Mouse (Mus musculus): ENCODE measurements around the gene H3f3b.

The H3f3b gene

DNA sequence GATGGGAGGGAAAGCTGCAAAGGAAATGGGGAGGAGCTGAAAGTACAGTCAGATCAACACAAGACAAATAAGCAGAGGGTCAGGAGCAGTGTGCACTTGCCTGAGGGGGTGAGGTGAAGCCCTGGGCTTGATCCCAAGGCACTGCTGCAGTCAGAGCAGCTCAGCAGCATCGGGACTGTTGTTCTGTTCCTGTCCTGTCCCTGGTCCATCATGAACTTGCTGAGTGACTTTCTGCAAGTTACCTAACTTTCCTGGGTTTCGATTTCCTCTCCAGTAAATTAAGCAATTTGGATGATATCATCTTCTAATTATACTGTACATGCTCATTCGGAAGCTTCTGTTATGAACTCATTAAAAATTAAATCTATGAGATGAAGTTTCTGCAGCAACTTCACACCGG, at the start of gene H3f3b:
Gene H3f3b, minus strand, starts transcription at position 207 of the 400 bp plus-strand sequence.
- in situ Hi-C loops (cut with MseI, MboI) = no loop called here

DNA sequence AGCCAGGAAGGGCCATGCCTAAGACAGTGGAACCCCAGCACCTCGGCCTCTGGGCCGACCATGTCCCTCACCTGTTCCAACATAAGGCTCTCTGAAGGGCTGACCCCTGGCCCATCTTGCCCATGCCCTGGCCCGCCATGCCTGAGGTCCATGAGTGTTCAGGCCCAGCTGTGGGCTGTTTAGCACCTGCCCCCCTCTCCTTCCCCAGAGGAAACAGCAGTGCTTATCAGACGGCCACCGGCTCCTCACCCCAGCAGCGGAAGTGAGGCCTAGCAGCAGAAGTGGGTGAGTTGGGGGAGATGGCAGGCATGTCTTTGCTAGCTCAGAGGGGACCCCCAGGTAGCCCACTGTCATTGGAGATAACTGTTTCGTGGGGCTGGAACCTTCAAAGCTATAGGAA, 49.1 kb upstream of the H3f3b start:
- in situ Hi-C loops (cut with MseI, MboI) = no loop called here

DNA sequence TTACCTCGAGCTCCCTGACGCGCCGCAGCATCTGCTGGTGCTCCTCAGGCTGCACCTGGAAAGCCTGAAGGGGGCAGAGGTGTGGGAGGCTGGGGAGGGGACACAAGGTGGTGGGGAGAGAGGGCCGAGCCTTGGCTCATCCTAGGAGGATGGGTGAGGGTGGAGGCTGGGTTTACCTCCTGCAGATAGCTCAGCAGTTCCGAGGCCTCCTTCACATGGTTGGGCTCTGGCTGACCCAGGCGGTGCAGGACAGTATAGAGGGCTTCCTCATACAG, 48.4 kb upstream of the H3f3b start:
- in situ Hi-C loops (cut with MseI, MboI) = no loop called here

DNA sequence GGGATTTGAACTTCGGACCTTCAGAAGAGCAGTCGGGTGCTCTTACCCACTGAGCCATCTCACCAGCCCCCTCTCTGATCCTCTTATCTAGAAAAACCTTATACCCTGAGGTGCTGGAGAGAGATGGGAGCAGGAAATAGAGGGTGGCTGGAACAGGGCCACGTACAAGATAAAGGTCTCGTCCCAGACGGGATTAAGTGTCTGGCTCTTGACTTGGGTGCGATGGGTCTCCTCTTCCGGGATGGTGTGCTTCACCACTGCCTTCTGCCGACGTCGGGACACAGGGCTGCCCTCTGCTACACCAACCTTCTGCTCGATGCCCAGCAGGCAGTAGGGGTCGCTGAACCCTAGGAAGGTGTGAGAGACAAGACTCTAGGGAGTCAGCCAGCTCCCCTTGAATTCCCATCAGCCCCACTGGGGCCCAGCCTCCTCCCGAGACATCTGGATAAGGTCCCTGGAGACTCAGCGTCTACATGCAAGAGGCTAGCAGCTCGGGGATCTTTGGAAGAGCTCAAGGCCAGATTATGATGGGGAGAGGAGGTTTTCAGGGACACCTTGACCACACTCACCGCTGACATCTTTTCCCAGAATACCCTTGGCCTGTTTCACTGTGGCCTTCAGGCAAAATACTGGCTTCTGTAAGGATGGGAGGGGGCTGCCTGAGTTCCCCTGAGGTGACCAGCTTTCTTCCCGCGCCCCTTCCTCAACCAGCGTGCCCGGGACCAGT, 47.9 kb upstream of the H3f3b start:
- in situ Hi-C loops (cut with MseI, MboI) = no loop called here

DNA sequence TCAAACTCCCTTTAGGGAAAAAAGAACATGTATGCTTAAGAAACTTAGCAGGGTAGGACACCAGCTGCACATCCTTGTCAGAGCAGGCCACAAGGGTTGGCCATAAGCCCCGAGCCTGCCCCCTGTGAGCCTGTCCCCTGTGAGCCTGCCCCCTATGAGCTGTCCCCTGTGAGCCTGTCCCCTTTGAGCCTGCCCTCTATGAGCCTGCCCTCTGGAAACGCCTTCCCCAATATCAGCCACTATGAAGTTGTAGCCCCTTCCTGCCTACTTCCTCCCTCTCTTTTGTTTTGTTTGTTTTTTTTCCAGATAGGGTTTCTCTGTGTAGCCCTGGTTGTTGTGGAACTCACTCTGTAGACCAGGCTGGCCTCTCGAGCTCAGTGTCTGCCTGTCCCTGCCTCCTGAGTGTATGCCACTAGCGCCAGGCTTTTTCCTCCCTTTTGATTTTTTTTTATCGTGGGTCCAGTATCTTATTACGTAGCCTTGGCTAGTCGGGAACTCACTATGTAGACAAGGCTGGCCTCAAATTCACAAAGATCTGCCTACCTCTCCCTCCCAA, 46.8 kb upstream of the H3f3b start:
- in situ Hi-C loops (cut with MseI, MboI) = no loop called here

DNA sequence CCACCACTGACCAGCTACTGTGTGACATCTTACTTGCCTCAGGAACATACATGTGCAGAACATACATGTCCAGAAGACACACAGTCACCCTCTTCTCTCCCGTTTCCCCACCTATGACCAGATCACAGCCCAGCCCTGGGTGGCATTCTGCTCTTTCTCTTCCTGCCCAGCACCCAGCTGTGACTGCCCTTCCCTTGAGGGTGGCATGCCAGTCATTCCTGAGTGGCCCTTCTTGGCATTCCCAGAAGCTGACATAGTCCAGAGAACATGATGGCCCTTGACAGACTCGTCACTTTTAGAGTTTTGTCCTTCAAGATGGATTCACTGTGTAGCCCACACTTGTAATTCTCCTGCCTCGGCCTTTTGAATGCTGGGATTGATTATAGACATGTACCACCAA, 44.8 kb upstream of the H3f3b start:
- in situ Hi-C loops (cut with MseI, MboI) = no loop called here

DNA sequence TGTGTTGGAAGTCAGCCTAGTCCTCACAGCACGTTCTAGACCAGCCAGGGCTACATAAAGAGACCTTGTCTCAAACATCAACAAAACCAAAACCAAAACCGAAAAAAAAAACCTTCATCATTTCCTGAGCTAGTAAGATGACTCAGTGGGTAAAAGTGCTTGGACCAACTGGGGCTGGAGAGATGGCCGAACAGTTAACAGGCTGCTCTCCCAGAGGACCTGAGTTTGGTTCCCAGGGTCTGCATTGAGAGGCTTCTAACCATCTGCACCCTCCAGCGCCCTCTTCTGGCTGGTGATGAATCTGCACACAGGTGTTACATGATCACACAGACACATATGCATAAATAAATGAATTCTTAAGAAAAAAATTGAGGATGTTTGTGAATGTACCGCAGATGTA, 43.7 kb upstream of the H3f3b start:
- in situ Hi-C loops (cut with MseI, MboI) = no loop called here

DNA sequence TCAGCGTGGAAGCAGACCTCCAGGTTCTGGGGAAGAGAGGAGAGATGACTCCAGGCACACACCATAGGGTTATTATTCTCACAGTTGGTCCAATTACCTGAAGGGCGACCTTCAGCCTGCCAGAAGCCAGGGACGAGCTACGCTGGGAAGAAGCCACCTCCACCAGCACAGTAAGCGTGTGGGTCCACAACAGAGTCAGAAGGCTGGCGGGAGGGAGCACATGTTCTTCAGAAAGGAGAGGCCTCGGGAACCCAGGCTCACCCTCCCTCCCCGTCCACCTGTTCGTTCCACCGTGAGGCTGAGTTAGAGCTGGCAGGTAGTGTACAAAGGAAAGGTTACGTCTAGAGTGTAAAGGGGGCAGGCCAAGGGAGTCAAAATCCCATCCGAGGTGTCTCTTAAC, 37.6 kb upstream of the H3f3b start:
- in situ Hi-C loops (cut with MseI, MboI) = no loop called here

DNA sequence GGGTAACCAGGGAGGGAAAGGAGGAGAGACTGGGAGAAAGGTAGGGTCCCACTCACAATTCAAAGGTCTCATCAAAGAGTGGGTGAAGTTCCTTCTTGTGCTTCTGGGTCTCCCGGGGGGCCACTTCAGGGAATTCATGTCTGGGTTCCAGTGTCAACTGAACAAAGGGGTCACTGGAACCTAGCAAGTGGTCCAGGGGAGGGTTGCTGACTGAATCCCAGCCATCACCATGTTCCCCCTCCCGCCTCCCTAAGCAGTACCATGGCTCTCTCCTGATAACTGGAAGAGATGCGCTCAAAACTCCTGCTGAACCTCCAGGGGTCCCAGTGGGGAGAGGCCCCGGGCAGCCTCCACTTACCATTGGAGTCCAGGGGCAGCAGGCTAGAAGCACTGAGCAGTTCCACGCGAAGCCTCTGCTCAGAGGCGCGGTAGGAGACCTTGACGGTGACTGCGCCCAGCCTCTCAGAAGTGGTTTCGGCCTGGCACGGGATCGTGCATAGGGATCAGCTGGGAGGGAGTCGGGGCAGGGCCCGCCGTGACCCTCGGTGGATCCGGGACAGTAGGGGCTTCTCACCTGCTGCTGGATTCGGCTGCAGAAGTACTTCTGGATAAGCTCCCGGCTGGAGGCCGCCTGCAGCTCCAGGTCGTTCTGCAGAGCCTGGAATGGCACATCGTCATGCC, 36.6 kb upstream of the H3f3b start:
- in situ Hi-C loops (cut with MseI, MboI) = no loop called here

DNA sequence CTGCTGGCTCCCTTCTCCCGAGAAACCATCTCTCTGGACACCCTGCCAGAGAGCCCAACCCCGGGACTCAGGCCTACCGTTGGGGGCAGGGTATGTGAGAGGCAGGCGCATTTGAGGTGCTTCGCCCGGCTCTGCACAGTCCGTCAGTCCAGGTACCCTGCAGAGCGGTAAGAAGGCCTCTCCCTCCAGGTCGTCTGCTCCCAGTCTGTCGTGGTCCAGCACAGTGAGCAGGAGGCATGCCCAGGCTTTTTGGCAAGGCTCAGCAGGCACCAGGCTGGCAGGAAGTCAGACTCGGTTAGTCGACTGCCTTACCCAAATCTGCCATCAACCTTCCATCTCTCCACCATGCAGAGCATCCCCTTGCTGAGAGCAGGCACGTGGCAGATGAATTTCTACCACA, 35.8 kb upstream of the H3f3b start:
- in situ Hi-C loops (cut with MseI, MboI) = no loop called here

DNA sequence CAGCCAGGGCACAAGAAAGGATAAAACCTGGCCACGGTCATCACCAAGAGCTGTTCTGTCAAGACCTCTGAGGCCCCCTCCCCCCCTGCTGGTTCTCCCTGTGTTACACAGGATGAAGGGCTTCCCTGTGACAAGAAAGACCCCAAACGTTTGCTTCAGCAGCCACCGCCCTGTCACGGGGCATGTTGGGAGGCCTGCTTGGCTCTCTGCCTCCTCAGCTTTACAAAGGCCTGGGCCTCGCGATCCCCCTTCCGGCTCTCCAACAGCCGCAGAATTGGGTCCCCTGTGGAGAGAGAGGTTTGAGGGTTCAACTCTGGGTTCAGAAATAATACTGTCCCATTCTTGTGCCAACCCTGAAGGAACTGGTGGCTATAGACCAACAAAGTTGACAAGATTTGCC, 34.8 kb upstream of the H3f3b start:
- in situ Hi-C loops (cut with MseI, MboI) = no loop called here

DNA sequence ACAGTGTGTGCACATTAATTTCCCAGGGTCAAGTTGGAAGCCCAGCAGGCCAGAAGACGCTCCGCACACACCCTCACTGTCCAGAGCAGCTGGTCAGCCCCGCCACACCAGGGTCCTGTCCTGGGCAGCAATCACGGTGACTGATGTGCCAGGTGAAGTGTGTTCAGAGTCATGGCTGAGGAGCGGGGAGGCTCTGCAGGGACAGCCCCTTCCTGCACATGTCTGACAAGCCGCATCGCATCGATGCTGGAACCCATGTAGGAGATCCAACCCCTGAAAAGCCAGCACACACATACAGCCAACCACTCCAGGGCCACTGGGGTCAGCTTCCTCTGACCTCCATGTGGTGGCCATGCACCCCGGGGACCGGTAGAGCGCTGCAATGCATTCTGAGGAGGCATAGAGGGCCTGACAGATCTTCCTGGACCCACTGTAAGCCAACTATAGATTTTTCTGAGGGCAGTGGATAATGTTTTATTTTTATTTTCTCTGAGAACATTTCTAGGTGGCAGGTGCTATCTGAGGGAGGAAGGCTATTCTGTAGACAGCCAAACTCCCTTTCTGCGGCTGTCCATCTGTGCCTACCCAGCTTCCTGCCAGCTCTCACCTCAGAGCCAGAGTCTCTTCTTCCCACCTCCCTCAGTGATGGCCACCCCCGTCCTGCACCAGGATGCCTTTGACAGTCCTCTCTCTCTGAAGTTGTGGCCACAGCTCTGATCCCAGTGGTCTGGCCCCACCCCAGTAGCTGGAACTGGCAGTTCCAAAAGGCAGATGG, 34.1 kb upstream of the H3f3b start:
- in situ Hi-C loops (cut with MseI, MboI) = no loop called here

DNA sequence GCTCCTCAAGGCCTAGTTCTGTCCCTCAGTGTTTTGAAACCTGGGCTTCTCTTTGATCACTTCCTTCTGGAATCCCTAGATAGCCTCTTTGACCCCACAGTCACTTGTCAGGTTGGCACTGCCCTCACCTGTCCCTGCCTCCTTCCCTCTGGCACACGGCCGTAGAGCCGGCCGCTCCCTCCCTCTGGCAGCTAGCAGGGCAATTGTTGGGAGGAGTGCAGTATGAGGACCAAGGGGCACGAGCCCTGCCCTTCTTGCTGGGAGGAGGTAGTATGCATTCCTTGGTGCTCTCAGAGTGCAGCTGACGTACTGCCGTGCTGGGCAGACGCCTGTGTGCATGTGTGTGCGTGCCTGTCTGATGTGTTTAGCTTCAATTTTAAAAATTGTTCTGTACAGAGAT, 32.8 kb upstream of the H3f3b start:
- in situ Hi-C loops (cut with MseI, MboI) = no loop called here

DNA sequence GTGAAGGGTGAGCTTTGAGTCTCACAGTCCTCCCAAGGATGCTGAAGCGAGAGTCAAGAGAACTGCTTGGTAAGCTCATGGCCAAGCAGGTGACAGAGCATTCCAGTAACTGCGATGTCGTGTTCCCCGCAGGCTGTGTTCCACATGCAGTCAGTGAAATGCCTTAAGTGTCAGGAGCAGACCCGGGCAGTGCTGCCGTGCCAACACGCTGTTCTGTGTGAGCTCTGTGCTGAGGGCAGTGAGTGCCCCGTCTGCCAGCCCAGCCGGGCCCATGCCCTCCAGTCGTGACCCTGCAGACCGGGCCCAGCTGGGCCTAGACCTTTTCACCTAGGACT, 31.9 kb upstream of the H3f3b start:
- in situ Hi-C loops (cut with MseI, MboI) = no loop called here

DNA sequence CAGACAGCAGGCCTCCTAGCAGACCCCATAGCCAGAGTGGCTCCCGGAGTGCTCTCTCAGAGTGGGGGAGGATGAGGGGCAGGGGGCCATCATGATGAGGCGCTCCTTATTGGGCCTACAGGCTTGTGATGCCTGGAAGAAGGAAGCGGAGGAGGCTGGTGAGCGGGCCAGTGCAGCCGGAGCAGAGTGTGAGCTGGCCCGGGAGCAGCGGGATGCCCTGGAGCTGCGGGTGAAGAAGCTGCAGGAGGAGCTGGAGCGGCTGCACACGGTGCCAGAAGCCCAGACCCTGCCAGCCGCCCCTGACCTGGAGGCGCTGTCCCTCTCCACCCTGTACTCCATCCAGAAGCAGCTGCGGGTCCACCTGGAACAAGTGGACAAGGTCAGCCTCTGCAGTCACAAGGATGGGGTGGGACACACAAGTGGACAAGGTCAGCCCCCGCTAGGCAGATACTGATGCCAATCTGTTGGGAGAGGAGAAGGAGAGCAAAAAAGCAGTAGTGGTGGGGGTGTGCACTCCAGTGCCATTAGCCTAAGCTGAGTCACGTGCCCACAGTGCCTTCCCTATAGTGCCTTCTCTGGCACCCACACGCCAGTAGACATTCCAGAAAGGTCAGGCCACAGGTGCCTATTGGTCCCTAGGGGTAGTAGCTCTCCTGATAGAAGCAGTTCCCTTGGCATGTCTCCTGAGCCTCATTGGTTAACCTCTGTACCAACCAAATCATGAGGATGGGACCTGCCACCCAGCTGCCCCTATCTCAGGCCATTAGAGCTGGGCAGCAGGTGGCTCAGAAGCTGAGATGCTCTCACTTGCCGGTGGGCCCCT, 31.3 kb upstream of the H3f3b start:
- in situ Hi-C loops (cut with MseI, MboI) = no loop called here

DNA sequence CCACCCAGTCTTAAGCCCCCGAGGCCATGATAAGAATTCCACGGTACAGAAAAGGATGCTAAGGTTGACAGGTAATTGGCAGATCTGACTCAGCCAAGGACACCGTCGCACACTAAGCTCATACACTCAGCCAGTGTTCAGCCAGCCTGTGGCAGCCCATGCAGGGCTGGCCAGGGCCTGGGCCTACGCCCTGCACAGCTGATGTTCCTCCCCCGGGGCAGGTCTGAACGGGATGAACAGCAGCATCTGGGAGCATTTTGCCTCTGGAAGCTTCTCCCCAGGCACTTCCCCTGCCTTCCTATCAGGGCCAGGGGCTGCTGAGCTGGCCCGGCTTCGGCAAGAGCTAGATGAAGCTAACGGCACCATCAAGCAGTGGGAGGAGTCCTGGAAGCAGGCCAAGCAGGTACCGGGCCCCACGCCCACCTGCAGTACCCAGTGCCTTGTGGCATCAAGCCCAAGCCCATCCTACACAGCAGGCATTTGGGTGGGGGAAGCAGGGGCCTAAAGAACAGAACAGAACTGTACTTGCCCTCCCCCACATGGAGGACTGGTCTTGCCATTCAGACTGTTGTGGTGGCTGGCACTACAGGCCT, 30.4 kb upstream of the H3f3b start:
- in situ Hi-C loops (cut with MseI, MboI) = no loop called here

DNA sequence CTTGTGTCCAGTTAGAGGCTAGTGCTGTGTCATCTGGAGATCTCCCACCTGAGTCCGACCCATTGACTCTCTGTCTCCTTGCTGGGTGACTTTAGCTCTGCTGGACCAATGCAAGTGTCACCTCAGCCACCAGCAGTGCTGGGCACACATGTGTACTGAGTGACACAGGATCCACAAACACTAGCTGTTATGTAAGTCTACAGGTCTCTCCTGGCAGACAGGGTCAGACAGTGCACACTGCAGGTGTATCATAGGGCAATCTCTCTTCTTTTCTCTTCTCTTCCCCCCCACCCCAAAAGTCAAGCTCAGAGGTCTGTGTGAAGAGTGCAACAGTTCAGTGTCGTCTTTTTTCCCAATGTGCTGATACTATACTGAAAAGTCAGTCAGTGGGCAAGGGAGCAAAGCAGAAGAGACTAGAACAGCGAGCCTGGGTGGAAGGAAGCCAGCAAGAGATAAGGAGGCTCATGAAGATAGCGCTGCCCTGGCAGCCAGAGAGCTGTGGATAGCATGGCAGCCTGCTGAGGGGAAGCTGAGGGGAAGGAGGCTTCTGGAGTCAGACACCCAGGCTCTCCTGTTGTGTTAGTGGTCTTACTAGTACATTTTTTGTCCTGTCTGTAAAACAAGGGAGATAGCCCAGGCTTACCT, 29.6 kb upstream of the H3f3b start:
- in situ Hi-C loops (cut with MseI, MboI) = no loop called here

DNA sequence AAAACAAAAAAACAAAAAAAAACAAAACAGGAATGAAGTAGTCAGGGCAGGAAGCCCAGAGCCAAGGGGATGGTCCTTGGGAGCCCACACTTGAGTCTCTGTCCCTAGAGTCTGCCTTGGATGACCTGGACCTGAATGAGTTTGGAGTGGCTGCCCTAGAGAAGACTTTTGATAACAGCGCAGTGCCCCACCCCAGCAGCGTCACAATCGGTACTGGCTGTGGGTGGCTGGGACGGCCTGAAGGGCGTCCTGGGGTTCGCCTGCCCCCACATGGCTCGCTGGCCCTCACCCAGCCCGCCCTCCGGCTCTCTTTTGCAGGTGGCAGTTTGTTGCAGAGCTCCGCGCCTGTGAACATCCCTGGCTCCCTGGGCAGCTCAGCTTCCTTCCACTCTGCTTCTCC, 28.1 kb upstream of the H3f3b start:
- in situ Hi-C loops (cut with MseI, MboI) = no loop called here

DNA sequence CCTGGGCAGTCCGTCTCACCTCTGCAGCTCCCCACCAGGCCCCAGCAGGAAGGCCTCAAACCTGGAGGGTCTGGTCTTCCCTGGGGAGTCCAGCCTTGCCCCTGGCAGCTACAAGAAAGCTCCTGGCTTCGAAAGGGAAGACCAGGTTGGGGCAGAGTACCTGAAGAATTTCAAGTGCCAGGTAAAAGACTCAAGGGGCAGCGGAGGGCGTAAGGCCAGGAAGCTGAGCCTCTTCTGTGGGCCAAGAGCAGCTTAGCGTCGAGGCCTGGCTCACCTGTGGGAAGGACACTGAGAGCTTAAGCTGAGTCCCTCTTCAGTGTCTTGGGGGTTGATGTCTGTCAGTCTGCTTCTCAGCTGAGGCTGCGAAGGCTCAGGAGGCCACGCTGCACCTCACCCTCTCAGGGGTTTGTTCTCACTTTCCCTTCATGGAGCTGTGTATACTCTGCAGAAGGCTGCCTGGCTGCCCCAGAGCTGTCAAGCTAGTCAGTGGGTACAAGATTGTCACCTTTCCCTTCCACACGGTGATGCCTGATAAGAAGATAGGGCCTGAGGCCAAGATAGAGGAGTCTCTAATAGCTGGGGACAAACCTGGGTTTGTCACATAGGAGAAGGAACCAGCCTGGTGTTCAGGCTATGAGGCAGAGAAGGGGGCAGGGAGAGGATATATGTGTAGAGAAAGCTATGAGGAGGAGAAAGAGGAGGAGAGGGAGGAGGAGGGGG, 25.9 kb upstream of the H3f3b start:
- in situ Hi-C loops (cut with MseI, MboI) = no loop called here

DNA sequence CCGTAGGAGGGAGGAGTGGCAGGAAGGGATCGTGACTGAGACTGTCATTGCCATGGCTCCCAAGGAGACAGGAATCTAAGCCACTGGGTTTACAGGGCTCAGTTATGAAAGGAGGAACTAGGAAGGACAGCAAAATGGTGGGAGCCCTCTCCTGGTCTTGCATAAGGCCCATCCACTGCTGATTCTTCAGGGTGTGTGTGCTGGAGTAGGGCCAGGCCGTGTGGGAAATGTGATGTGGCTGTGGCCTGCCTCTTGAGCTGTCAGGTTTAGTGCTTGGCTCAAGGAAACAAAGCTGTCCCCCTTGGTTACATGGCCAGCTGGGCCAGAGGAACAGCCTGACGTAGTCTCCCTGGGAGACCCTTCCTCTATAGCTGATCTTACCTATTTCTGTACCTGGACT, 22.4 kb upstream of the H3f3b start:
- in situ Hi-C loops (cut with MseI, MboI) = no loop called here

DNA sequence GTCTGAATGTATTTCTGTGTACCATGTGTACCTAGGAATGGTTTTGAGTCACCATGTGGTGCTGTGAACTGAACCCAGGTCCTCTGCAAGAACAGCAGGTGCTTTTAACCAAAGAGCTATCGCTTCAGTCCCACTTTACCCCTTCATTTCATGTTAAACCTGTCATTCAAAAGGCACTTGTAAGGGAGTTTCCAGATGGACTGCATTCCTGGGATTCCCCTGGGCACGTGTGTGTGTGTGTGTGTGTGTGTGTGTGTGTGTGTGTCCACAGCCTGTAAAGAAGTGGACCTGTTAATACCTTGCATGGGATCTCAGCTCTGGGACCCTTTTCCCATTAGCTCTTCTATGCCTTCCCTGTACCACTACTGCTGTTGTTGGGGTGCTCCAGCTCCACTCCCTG, 21.8 kb upstream of the H3f3b start:
- in situ Hi-C loops (cut with MseI, MboI) = no loop called here

Measured in mouse trophoblast stem cell (cell line).